Mouse (Mus musculus): ENCODE measurements around the gene Col19a1.

Gene Col19a1

GRCm38 (mm10) chr1:24310847-24311246 lies 276.4 kb downstream of the Col19a1 start:
- DNase-seq (ENCODE audit: low spot score in 2 of 2), result no peak

- DNase-seq (ENCODE audit: low spot score in 2 of 2), result no peak
Observed at GRCm38 (mm10) chr1:24310193-24310592, 277.1 kb downstream of the Col19a1 start.

DNA sequence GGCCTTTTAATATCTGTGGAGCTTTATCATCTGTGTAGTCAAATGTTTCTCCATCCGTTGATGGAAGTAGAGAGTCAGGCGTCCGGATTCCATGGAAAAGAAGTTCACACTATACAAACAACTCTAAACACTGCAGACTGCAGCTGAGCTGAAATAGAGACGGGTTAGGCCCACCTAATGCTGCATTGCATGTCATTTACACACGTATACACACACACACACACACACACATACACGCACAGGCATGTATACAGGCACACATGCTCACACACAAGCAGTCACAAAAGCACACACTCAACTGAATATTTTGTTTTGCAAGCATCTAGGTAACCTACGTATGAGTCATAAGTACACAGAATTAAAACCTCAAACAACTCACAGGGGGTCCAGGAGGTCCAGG lies 284.2 kb downstream of the Col19a1 start:
- no peak for DNase-seq (ENCODE audit: low spot score in 2 of 2)

DNA sequence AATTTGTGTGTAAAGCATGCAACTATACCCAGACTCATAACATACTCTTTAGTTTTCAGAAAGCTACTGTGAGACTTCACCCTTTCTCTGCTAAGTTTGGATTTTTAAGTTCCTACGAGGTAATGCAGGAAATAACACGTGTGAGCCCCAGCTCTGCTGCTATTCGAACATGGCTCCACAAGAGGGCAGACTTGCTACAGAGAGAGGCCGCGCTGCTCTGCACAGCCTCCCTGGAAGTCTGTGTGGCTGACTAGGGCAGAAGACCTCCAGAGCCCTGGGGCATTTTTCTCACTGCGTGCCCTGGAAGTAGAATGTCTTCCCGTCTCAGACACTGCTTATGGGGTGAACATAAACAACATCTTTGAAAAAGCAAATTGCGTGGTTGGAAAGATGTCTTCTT lies 284.6 kb downstream of the Col19a1 start:
- no peak for DNase-seq (ENCODE audit: low spot score in 2 of 2)

DNA sequence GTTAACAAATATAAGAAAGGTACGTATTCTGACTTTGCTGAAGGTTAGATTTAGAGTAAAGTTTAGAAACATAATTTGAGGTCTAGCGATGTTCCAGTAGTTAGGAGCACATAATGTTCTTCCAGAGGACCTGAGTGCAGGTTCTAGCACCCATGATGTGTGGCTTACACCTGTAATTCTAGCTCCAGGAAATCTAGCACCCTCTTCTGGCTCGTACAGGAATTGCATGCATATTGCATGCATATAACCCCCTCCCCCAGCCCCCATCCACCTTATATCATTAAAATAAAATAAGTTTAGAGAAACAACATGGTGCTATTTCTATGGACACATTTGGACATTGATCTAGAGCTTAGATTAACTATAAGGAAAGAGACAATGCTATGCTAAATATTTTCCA lies 286.6 kb downstream of the Col19a1 start:
- DNase-seq (ENCODE audit: low spot score in 2 of 2), result no peak

DNA sequence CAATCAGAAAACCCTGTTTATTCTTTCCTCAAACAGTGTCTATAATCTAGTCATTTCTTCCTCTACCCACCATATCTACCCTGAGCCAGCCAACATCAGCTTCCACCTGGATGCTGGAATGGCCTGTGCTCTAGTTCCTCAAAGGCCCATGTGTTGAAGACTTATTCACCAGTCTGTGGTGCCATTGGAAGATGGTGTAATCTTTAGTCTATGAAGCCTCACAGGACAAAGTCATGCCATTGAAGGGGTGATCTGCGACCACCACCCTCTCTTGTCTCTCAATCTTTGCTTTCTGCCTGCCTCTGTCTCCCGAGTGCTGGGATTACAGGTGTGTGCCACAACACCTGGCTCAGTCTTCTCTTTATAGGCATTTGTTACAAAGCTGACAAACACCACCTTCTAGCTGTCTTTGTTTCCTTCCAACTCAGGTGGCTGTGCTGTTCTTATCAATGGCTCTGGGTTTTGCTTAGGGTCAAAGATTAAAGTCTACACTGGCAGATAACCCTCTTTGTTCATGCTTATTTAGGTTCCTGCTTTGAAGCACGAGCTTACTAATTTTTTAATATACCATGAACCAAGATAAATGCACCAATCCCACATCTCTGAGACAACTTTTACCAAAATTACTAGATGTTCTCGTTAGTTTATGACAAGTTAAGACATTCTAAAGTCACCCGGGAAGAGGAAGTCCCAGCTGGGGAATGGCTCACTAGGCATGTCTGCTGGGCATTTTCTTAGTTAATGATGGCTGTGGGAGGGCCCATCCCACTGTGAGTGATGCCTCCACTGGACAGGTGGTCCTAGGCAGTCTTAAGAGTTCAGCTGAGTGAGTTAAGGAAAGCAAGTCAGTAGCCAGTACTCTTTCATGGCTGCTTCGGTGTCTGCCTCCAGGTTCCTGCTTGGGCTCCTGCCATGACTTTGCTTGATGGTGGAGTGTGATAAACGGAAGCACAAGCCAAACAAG lies 292.0 kb downstream of the Col19a1 start:
- DNase-seq (ENCODE audit: low spot score in 2 of 2), result no peak

DNA sequence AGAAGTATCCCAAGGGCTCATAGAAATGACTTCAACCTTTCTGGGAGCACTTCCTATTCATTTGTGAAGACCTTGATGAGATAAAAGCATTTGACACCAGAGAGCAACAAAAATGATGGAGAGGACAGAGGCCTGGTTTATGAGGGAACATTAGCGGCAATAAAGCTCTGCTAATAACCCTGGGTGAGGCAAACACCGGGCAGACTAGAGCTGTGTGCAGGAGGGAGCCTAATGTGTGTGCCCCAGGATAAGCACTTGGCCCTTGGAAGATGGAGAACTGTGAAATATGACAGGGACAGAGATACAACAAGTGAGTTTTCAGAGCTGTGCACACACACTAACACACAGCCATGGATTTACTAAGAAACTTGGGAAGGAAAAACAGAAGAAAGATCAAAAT lies 294.8 kb downstream of the Col19a1 start:
- no peak for DNase-seq (ENCODE audit: low spot score in 2 of 2)

DNA sequence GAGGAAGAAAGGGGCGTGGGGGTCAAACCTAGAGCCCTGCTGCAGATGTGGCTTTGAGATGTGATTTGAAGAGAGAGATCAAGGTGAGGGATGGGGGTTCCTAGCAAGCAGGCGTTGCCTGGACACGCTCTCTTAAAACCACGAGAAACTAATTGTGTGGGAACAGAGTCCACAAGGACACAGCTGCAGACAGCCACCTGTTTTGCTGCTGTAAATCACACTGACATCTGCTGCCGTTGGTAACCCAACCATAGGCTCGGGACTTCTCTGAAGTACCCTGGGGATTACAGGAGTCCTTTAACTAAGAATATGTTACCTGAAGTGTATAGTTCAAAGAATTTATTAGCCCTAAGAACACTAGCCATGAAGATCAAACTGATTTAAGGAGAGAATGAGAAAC lies 300.9 kb downstream of the Col19a1 start:
- DNase-seq (ENCODE audit: low spot score in 2 of 2), result no peak

GRCm38 (mm10) chr1:24267022-24267421 lies 320.2 kb downstream of the Col19a1 start:
- DNase-seq (ENCODE audit: low spot score in 2 of 2), result no peak

DNA sequence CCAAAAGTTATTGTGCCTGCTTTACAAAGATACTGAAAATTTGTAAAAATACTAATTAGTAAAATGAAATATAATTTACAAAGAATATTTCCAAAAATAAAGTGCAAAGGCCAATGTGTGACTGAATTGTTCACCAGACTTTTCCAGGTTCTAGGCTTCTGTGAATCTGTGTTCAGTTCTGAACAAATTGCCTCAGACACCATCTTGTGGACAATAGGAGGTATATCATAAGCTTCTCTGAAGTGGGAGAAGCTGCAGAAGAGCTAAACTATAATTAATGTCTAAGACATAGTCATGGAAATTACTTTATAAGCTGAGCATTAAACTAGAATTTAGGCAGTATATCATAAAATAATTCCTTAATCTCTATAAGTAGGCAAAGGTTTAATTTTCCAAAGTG lies 326.1 kb downstream of the Col19a1 start:
- DNase-seq (ENCODE audit: low spot score in 2 of 2), result no peak

GRCm38 (mm10) chr1:24259419-24259818 lies 327.9 kb downstream of the Col19a1 start:
- no peak for DNase-seq (ENCODE audit: low spot score in 2 of 2)

DNA sequence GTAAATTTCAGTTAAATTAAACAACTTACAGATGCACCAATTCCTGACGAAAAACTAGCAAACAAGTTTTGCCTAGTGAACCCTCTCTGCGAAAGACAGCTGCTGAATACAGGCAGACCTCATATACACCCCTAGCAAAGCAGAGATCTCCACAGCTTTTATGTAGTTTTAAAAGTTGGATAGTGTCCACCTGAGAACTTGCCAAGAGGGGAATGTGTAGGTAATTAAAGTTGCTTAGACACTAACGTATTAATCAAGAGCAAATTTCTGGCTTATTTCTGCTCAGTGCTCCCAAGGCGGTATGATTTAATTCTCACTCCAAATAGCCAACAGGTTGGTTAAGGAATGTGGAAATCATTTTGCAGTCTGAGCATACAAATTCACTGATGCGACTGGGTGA lies 329.3 kb downstream of the Col19a1 start:
- no peak for DNase-seq (ENCODE audit: low spot score in 2 of 2)

DNA sequence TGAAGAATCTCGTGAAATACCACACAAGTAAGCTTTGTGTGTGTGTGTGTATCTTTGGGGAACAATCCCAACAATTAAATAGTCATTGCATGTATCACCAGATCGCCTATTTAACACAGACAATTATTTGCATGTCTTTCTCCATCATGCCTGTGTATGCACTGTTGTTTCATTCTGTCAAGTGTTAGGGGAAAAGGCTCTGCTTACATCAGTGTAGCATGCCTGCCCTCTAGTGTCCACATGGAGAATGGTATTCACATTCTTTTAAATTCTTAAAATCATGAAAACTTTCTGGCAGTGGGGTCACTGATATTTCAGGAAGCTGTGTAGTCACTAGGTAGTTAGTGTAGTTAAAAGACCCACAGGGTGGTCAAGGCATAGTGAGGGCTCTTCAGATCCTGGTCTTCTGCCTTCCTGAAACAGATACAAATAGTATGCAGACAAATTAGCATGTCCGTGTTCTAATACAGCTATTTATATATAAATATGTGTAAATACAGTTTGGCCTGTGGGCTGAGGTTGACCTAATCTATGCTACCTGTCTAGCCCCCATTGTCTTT lies 338.1 kb downstream of the Col19a1 start:
- DNase-seq (ENCODE audit: low spot score in 2 of 2), result no peak

- peak in 1 of 2 experiments; percentile 6 for DNase-seq (ENCODE audit: low spot score in 2 of 2)
Observed at GRCm38 (mm10) chr1:24248294-24249104, 338.8 kb downstream of the Col19a1 start.

GRCm38 (mm10) chr1:24245700-24246375 lies 341.4 kb downstream of the Col19a1 start:
- DNase-seq (ENCODE audit: low spot score in 2 of 2), result no peak

DNA sequence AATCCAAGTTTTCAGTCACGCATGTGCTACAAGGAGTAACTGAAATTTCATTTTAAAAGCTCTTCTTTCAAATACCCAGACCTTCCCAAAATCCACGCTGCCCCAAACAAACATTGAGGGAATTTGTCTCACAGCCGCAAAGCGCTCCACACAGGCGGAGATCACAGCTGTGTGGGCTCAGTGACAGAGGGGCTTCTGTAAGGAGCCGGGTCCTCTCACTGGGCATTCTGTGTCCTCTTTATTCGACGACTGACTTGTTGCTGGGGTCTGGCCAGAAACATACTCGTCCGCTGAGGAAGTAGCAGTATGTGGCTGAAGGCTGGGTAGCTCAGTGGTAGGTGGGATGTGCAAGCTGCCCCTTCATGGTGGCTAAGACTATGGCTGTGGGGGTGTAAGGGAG lies 342.3 kb downstream of the Col19a1 start:
- DNase-seq (ENCODE audit: low spot score in 2 of 2), result no peak

DNA sequence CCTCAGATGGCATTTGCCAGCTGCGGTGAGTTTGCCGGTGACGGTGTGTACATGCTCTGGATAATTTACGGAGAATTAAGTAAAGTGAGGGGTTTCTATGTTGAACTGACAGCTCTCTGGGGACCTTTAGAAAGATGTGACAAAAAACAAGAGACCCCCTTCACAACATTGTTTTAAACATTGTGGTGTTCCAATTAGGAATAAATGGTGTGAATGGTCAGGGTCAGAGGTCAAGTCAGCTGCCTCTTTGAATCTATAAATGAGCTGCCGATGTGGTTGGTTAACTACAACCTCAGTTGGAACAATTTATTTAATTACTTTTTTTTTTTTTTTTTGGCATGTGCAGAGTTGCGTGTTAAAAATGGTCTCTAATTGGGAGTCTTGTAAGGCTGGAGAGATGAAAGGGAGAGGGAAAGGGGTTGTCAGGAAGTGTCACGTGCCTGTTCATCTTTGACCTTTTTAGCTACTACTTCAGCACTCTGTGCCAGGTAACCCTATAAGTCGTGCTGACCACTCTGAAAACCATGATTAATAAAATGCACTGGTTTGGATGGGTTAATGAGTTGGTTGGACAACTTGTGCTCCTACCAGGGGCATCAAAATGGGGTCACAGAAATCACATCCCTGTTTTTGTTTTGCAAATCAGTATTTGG lies 347.1 kb downstream of the Col19a1 start:
- no peak for DNase-seq (ENCODE audit: low spot score in 2 of 2)

GRCm38 (mm10) chr1:24236330-24236729 lies 350.9 kb downstream of the Col19a1 start:
- no peak for DNase-seq (ENCODE audit: low spot score in 2 of 2)

GRCm38 (mm10) chr1:24231504-24232270 lies 355.6 kb downstream of the Col19a1 start:
- DNase-seq (ENCODE audit: low spot score in 2 of 2), result no peak

DNA sequence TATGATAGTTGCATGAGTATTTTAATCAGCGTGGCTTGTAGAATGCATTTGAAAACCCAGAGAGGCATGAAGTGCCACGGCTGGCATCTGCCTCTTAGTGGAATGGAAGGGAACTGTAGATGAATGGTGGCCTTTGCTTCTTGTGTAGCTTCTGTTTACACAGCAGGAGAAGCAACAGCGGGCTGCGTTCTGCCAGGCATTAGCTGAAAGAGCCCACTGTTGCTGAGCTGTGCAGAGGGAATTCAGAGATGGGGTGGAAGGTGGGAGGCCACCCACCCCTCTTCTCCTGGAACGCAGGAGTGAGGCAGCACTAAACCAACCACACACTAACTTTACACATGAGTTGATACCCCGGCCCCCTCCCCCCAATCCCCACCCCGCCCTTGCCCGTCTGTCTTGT lies 356.8 kb downstream of the Col19a1 start:
- DNase-seq (ENCODE audit: low spot score in 2 of 2), result no peak

GRCm38 (mm10) chr1:24229552-24229951 lies 357.7 kb downstream of the Col19a1 start:
- no peak for DNase-seq (ENCODE audit: low spot score in 2 of 2)
